Mouse (Mus musculus): ENCODE measurements around the gene Mcts2.
A peak's percentile ranks its signal among the peaks of the same experiment; 100 is the strongest.

Mcts2 gene

DNA sequence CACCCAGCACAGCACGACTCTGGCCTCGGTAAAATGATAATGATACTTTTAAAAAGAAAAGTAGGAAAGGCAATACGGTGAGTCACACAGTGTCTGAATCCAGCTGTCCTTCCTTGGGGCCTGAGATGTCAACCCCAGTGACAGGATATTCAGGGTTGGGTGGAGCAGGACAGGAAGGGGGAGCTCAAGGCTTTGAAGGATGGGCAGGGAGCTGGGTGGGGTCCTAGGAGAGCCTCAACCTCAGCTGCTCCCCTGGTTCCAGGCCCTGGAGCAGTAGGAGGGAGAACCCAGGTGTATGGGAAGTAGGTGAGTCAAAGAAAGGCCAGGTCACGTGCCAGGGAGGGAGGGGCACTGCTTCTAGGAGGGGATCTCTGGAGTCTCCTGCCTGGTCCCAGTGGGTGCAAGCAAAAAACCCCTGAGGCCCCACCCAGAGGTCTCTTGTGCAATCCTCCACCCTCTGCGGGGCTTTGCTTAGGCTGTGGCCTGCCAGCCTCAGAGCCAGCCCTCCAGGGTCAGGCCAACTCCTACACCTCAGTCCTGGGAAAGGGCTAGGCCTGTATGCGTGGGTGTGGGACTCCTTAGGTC is 40.0 kb downstream of the Mcts2 start:
- DNase-seq (ENCODE audit: low spot score): no peak

DNA sequence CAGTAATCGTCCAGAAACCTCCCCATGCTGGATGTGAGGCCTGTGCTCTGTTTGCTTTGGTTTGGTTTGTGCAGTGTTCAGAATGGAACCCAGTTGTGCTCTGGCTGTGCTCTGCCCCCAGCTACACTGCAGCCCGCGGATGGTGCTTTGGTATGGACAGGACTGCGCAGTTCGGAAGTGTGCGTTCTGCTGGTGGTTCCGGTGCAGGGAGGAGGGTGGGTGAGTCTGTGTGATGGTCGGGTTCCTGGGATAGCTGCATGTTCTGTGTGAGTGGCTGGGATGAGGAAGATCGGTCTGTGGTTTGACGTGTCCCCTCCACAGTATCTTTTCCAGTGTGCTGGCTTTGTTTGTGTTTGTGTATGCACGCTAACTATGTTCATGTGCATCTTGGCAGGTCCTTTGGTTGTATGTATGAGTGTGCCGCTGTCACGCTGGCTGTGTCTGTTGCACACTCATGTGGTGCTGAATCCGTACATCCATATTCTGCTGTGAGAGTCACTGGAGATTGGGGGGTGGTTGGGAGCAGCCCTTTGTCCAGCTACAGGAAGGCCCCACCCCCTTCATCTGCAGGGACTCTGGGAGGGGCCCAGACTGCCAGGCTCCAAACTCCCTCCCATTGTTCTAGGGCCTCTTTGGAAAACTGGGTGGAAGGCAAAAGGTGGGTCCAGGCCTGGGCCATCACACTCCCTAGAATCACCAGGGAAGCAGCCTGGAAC is 41.1 kb downstream of the Mcts2 start:
- no peak for DNase-seq (ENCODE audit: low spot score)

DNA sequence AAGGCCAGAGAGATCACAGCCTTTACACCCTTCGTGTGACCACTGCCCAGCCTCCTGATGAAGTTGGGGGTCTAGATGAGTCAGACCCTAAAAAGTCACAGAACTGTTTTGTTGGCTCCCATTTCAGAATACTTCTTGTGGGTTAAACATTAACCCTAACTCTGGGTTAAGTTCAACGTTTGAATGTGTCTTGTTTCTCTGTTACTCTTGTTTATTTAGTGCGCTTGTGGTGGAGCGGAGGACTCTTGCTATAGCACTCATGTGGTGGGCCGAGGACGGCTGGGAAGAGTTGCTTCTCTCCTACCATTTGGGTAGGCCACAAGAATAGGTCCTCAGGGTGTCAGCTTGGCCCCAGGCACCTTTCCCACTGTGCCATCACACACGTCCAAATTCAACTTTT is 41.8 kb downstream of the Mcts2 start:
- DNase-seq (ENCODE audit: low spot score): no peak

DNA sequence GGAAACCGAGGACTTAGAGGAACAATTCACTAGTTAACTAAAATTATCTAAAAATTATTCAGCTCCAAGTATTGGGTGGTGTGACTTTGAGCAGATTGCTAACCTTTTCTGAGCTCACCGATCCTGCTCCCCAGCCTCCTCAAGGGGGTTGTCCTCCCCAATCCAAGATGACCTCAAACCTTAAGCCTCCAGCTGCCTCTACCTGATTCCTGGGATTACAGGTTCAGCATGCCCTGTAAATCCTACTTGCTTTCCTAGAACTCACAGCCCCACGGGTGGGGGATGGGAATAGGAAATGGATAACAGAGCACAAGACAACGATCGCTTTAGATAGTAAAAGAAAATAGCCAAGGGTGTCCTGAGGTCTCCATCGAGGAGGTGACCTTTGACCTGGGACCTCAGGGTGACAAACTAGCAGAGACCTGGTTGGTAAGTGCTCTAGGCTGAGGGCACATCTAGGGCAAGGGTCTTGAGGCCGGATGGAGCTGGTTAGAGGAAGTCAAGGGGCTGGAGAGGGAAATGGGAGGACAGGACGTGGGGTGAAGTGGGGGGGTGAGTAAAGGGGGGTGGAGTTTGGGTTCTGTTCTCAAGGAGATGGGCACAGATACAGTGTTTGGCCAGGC is 42.3 kb downstream of the Mcts2 start:
- DNase-seq (ENCODE audit: low spot score): no peak

DNA sequence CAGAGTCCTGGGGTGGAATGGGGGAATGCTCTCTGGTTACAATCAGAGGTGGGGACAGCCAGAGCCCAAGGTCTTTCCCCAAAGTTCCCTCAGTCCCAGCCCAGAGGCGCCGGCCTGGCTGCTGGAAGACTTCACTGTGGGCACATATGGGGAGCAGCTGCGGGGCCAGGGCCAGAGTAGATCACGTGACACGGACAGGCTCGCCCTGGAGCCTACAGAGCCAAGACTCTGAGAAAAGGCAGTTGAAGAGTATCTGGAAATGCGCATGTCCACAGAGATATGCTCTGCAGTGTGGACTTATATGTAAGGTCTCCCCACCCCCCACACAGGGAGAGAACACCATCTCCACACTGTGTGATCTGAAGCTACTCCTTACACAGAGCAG is 42.8 kb downstream of the Mcts2 start:
- DNase-seq (ENCODE audit: low spot score): peak; percentile 77

DNA sequence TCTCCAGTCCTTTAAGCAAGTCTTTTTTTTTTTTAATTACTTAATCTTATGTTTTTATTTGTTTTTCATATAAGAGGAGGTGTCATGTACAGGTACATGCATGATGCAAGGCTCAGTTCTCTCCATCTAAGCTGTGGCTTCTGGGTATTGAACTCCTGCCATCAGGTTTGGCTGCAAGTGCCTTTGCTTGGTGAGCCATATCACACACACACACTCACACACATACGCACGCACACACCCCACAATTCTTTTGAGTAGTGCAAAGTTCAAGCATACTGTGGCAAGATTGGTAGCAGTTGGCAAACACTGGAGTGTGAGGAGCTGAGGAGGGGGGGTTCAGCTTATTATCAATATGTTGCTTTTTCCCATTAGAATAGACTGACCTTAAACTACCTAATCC is 46.4 kb downstream of the Mcts2 start:
- no peak for DNase-seq (ENCODE audit: low spot score)

DNA sequence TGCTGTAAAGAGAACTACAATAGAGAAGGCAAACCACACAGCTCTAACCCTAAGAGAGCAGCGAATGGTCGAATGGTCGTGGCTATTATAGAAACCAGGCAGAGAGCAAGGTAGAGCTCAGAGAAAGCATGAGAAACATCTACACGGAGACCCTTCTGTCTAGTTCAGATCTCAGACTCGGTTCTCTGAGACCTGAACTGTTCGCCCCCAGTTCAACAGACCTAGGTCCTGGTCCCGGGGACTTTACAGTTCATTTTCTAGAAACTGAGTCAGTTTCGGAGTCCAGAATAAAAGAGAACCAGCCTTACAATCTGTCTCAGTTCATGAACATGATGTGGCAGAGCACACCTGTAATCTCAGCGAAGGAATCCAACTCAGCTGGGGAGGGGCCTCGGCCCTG is 47.7 kb downstream of the Mcts2 start:
- no peak for DNase-seq (ENCODE audit: low spot score)

DNA sequence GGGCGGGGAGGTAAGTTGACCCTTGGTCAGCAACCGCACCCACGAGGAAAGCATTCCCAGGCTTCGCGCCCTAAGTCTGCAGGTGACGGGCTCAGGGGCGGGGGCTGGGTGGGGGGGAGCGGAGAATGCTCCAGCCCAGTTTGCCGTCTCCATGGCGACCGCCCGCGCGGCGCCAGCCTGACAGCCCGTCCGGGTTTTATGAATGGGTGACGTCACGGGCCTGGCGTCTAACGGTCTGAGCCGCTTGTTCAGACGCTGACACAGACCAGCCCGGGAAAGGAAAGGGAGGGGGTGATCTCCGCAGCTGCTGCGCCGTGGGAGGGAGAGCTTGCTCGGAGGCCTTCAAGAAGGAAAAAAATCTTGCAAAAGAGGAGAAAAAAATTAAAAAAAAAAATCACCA is 48.1 kb downstream of the Mcts2 start:
- peak; percentile 90 for DNase-seq (ENCODE audit: low spot score)

DNA sequence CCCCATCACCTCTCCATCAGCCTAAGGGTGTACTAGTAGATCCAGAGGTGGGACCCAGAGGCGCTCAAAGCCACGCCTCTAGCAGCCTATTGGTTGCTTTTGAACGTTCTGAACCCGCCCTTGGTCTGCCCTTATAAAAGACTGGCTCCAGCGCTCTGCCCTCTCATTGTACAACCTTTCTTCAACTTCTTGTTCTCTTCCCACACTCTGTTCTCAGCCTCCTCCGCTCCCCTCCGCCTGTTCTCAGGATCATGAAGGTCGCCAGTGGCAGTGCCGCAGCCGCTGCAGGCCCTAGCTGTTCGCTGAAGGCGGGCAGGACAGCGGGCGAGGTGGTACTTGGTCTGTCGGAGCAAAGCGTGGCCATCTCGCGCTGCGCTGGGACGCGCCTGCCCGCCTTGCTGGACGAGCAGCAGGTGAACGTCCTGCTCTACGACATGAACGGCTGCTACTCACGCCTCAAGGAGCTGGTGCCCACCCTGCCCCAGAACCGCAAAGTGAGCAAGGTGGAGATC is 49.3 kb downstream of the Mcts2 start, which contains the start of gene Id1:
Gene Id1 (plus strand): TSS at position 162 of the 512 bp plus-strand sequence.
- peak; percentile 87 for DNase-seq (ENCODE audit: low spot score)

DNA sequence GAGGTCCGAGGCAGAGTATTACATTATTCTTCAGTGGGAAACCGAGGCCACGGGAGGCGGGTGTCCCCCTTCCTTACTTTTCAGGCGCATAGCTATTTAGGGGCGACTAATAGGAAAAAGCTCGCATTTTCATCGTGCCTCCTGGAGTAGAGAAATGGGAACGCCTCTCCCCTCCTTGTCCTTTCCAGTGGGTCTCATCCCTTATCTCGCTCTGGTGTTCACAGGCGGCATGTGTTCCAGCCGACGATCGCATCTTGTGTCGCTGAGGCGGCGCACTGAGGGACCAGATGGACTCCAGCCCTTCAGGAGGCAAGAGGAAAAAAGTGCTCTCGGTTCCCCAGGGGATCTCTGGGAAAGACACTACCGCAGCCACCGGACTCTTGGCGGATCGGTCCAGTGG is 49.9 kb downstream of the Mcts2 start:
- DNase-seq (ENCODE audit: low spot score): no peak
